Mouse (Mus musculus): ENCODE results near the gene Dok5. TPM values are rescaled to one million over a fixed set of nuclear protein-coding genes. Genes with fewer than 3 reads are reported as not detected.

The Dok5 gene
- polyA plus RNA-seq, 1 experiment from 2014 or later, result 11.4 TPM

GRCm38 (mm10) chr2:170739713-170740365 is 8.2 kb downstream of the Dok5 start:
- peaks cover 6% of the 10 kb centered on the region; the same call in 1 of the 2 replicates for H3K4me1 ChIP-seq
- H3K27me3 ChIP-seq, result no peaks in the 10 kb centered on the region
- ATAC-seq (ENCODE audit: insufficient number of reproducible peaks, insufficient read depth, low FRiP score, low TSS enrichment, low read depth), result no peak
- H3K9ac ChIP-seq, result no peak overlapping the region
- no peaks in the 10 kb centered on the region for H3K36me3 ChIP-seq
- H3K27ac ChIP-seq, result no peak overlapping the region
- H3K9me3 ChIP-seq, result no peaks in the 10 kb centered on the region
- 66% methylated on average over 8 of the region's 8 CpGs for WGBS
- no peak overlapping the region for H3K4me2 ChIP-seq
- H3K4me3 ChIP-seq, result no peak overlapping the region

DNA sequence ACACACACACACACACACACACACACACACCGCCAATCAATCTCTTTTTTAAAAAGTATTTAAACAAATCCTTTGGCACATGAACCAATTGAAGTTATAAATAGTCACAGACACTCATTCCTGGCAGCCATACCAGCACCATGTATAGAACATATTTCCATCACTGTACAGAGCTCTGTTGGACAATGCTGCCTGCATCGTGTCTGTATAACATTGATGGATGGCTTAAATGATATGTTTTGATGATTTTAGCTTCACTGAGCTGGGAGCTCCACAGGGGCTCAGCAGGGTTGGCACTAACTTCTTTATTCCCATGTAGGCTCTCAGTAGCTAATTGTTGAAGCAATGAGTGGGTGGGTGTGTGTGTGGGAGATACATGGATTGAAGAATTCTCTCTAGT is 11.9 kb downstream of the Dok5 start:
- Histone ChIP-seq H3K9ac (no peak overlapping the region), H3K4me2 (no peak overlapping the region), H3K36me3 (no peaks in the 10 kb centered on the region), H3K9me3 (0 out of 2 replicates have a peak, but pooled peaks cover 4% of the 10 kb centered on the region), H3K27ac (no peak overlapping the region), H3K4me1 (peaks cover 6% of the 10 kb centered on the region; the same call in 1 of the 2 replicates), H3K4me3 (no peak overlapping the region), H3K27me3 (no peaks in the 10 kb centered on the region)
- ATAC-seq (ENCODE audit: insufficient number of reproducible peaks, insufficient read depth, low FRiP score, low TSS enrichment, low read depth), result no peak
- WGBS, result 67% methylated on average over 2 of the region's 2 CpGs

- WGBS, result 58% methylated on average over 3 of the region's 3 CpGs
- no peak for ATAC-seq (ENCODE audit: insufficient number of reproducible peaks, insufficient read depth, low FRiP score, low TSS enrichment, low read depth)
These were observed 17.3 kb downstream of the Dok5 start for GRCm38 (mm10) chr2:170748901-170749300.

DNA sequence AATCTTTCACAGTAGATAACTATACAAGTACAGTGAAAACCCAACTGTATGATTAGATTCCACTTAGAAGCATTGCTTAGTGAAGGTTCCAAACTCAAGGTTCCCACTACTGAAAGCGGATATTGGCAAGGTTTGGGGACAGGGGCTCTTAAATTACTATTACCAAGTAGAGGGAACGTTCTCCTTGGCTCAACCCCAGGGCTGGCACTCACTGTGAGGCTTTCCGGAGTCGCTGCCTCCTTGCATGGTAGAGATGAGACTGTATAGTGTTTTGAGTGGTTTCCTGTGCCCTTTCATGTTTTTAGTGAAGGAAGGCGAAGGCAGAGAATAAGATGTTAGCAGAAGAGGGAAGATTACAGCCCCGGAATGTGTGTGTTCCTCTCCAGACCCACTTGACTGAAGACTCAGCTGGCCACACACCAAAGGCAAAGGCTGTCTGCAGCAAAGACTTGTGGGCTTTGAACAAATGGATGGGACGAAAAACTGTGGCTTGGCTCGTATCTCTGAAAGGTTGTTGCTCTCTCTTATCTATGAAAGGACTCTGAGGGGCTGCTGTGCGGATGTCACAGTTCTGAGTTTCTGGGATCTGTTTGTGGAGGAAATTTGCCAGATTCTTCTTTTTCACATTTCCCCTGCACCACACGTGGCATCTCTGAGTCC is 20.7 kb downstream of the Dok5 start:
- WGBS, result 60% methylated on average over 10 of the region's 10 CpGs
- no peaks in the 10 kb centered on the region for H3K27me3 ChIP-seq
- peaks cover 25% of the 10 kb centered on the region for H3K4me1 ChIP-seq
- H3K9ac ChIP-seq, result no peak overlapping the region
- H3K36me3 ChIP-seq, result no peaks in the 10 kb centered on the region
- no peak overlapping the region for H3K4me3 ChIP-seq
- H3K4me2 ChIP-seq, result no peak overlapping the region
- H3K27ac ChIP-seq, result no peak overlapping the region
- H3K9me3 ChIP-seq, result no peaks in the 10 kb centered on the region
- no peak for ATAC-seq (ENCODE audit: insufficient number of reproducible peaks, insufficient read depth, low FRiP score, low TSS enrichment, low read depth)

More at GRCm38 (mm10) chr2:170748901-170749300, 17.3 kb downstream of the Dok5 start:
- H3K9ac ChIP-seq, result no peak overlapping the region
- no peaks in the 10 kb centered on the region for H3K36me3 ChIP-seq
- H3K4me1 ChIP-seq, result peaks cover 12% of the 10 kb centered on the region
- no peak overlapping the region for H3K27ac ChIP-seq
- H3K4me3 ChIP-seq, result no peak overlapping the region
- H3K4me2 ChIP-seq, result no peak overlapping the region
- no peaks in the 10 kb centered on the region for H3K27me3 ChIP-seq
- 0 out of 2 replicates have a peak, but pooled peaks cover 4% of the 10 kb centered on the region for H3K9me3 ChIP-seq

DNA sequence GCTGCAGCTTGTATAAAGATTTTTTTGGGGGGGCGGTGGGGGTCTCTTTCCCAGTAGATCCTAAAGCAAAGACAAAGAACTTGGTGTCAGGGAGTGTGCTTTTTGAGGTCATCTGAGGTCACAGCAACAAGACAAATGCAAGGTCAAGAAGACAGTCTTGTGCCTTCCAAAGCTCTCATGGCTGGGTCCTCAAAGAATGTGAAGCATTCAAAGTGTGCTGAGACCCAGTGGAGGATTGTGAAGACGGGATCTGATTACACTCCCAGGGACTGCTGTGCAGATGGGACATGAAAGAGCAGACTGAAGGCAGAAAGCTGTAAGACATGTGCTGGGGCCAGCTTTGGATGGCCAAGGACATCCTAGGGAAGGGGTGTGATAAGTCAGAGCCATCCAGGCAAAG is 24.2 kb downstream of the Dok5 start:
- H3K36me3 ChIP-seq, result no peaks in the 10 kb centered on the region
- 49% methylated on average over 2 of the region's 2 CpGs for WGBS
- peaks cover 36% of the 10 kb centered on the region for H3K4me1 ChIP-seq
- no peak overlapping the region for H3K27ac ChIP-seq
- H3K9ac ChIP-seq, result no peak overlapping the region
- no peak for ATAC-seq (ENCODE audit: insufficient number of reproducible peaks, insufficient read depth, low FRiP score, low TSS enrichment, low read depth)
- no peak overlapping the region for H3K4me3 ChIP-seq
- H3K4me2 ChIP-seq, result no peak overlapping the region
- H3K27me3 ChIP-seq, result no peaks in the 10 kb centered on the region
- no peaks in the 10 kb centered on the region for H3K9me3 ChIP-seq

DNA sequence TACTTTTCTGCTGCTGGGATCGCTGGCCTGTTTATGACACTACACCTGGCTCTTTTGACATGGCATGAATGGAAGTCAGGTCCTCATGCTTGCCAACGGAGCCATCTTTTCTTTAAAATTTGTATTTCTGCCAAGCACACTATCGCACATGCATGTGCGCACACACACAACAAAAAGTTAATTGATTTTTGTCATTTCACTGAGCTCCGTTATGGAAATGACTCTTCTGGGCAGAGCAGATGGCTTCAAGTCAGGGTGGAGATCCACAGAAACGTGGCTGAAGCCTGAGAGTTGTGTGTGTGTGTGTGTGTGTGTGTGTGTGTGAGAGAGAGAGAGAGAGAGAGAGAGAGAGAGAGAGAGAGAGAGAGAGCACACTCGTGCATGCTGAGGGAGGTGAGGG is 25.1 kb downstream of the Dok5 start:
- H3K9me3 ChIP-seq, result no peaks in the 10 kb centered on the region

DNA sequence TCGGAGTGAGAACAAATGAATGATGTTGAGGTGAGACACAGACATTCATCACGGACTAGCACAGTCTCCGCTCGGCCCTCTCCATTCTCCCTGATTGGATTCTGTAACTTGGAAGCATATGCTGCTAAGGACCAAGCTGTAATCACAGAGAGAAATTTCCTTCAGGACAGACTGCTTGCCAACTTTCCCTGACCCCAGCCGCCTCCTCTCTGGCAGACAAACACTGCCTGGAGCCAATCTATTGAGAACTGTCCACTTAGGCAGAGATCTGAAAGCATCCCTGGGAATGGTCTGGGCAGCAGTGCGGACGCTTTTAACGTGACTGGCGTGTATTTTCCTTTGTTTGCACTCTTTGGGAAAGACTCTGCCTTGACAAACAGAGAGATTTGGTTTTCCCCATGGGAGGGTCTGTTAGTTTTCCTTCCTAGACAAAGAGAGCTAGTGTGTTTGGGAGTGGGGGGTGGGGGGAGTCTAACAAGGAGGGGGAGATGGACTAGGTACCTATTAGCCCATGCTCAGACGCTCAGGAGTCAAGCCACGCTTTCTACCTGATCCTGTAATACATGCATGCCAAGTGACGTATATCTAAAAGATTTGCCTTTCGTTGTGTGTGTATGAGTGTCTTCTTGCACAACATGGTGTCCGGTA is 25.7 kb downstream of the Dok5 start:
- 39% methylated on average over 14 of the region's 14 CpGs for WGBS
- 0 out of 2 replicates have a peak overlapping the region, but pooled peaks have one; percentile 1 for H3K4me2 ChIP-seq
- H3K36me3 ChIP-seq, result no peaks in the 10 kb centered on the region
- no peaks in the 10 kb centered on the region for H3K27me3 ChIP-seq
- peaks cover 34% of the 10 kb centered on the region for H3K4me1 ChIP-seq
- no peak overlapping the region for H3K9ac ChIP-seq
- H3K27ac ChIP-seq, result no peak overlapping the region
- ATAC-seq (ENCODE audit: insufficient number of reproducible peaks, insufficient read depth, low FRiP score, low TSS enrichment, low read depth), result no peak
- no peaks in the 10 kb centered on the region for H3K9me3 ChIP-seq
- no peak overlapping the region for H3K4me3 ChIP-seq

More for the DNA sequence above, 25.1 kb downstream of the Dok5 start:
- no peak overlapping the region for H3K27ac ChIP-seq
- H3K4me1 ChIP-seq, result peaks cover 36% of the 10 kb centered on the region
- H3K9ac ChIP-seq, result no peak overlapping the region
- H3K4me3 ChIP-seq, result no peak overlapping the region
- WGBS, result 76% methylated on average over 7 of the region's 7 CpGs
- no peak overlapping the region for H3K4me2 ChIP-seq
- H3K27me3 ChIP-seq, result no peaks in the 10 kb centered on the region
- ATAC-seq (ENCODE audit: insufficient number of reproducible peaks, insufficient read depth, low FRiP score, low TSS enrichment, low read depth), result no peak
- no peaks in the 10 kb centered on the region for H3K36me3 ChIP-seq

- 0 out of 2 replicates have a peak, but pooled peaks have one; percentile 32 for ATAC-seq (ENCODE audit: insufficient number of reproducible peaks, insufficient read depth, low FRiP score, low TSS enrichment, low read depth)
- Histone ChIP-seq H3K9ac (no peak overlapping the region), H3K9me3 (no peaks in the 10 kb centered on the region), H3K4me2 (no peak overlapping the region), H3K36me3 (no peaks in the 10 kb centered on the region), H3K27ac (no peak overlapping the region), H3K4me1 (peaks cover 25% of the 10 kb centered on the region), H3K4me3 (no peak overlapping the region), H3K27me3 (no peaks in the 10 kb centered on the region)
- 77% methylated on average over 5 of the region's 5 CpGs for WGBS
These were observed 26.6 kb downstream of the Dok5 start for GRCm38 (mm10) chr2:170758201-170758600.

- Histone ChIP-seq H3K4me3 (no peak overlapping the region), H3K27ac (no peak overlapping the region), H3K36me3 (no peaks in the 10 kb centered on the region), H3K4me1 (peaks cover 11% of the 10 kb centered on the region; the same call in 1 of the 2 replicates), H3K4me2 (no peak overlapping the region), H3K9me3 (no peaks in the 10 kb centered on the region), H3K9ac (no peak overlapping the region), H3K27me3 (no peaks in the 10 kb centered on the region)
- 67% methylated on average over 3 of the region's 3 CpGs for WGBS
- no peak for ATAC-seq (ENCODE audit: insufficient number of reproducible peaks, insufficient read depth, low FRiP score, low TSS enrichment, low read depth)
These were observed 33.1 kb downstream of the Dok5 start for GRCm38 (mm10) chr2:170764704-170765103.

- no peak for ATAC-seq (ENCODE audit: insufficient number of reproducible peaks, insufficient read depth, low FRiP score, low TSS enrichment, low read depth)
- Histone ChIP-seq H3K4me2 (no peak overlapping the region), H3K4me3 (no peak overlapping the region), H3K27me3 (no peaks in the 10 kb centered on the region), H3K36me3 (no peaks in the 10 kb centered on the region), H3K9me3 (no peaks in the 10 kb centered on the region), H3K9ac (no peak overlapping the region), H3K27ac (0 out of 2 replicates have a peak overlapping the region, but pooled peaks have one; percentile 12), H3K4me1 (peaks cover 15% of the 10 kb centered on the region; the same call in 1 of the 2 replicates)
- WGBS, result 48% methylated on average over 8 of the region's 8 CpGs
These were observed 35.6 kb downstream of the Dok5 start for GRCm38 (mm10) chr2:170767243-170767642.

DNA sequence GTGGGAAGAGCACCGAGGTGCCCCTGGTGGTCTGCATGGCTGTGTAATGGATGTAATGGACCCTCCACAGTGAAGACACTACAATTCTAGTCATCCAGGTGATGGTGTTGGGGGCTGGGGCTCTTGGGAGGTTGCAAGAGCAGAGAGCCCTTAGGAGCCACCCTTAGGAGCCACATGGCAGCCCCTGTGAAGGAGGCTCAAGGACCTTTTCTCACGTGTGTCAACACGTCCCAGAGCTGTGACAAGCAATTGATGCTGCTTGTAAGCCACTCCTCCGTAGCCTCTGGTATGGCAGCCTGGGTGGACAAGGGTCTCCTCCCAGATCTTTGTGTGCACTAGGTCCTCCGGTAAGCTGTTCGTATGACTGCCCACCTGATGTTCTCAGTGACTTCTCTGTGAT is 37.1 kb downstream of the Dok5 start:
- H3K27ac ChIP-seq, result no peak overlapping the region

More for the DNA sequence above, 37.1 kb downstream of the Dok5 start:
- no peaks in the 10 kb centered on the region for H3K9me3 ChIP-seq
- 80% methylated on average over 6 of the region's 6 CpGs for WGBS
- H3K9ac ChIP-seq, result no peak overlapping the region
- H3K27me3 ChIP-seq, result no peaks in the 10 kb centered on the region
- no peak overlapping the region for H3K4me3 ChIP-seq
- H3K36me3 ChIP-seq, result no peaks in the 10 kb centered on the region
- H3K4me1 ChIP-seq, result peaks cover 24% of the 10 kb centered on the region; the same call in 1 of the 2 replicates
- H3K4me2 ChIP-seq, result no peak overlapping the region
- no peak for ATAC-seq (ENCODE audit: insufficient number of reproducible peaks, insufficient read depth, low FRiP score, low TSS enrichment, low read depth)

Data from embryonic facial prominence, embryonic 13.5 days (tissue).